Mouse (Mus musculus): Measurements from ENCODE around the gene Fpr1. TPM values are rescaled to one million over a fixed set of nuclear protein-coding genes. Genes with fewer than 3 reads are reported as not detected.
"Not testable (repeated sequence)": the region's sequence is repeated elsewhere in the genome, so short reads cannot be mapped to it uniquely, and the experiment has no call there.

Gene Fpr1
- total RNA-seq, 2 experiments from 2014 or later, result 0.20 TPM; not detected in 1

GRCm38 (mm10) chr17:17855064-17855838 lies 28.5 kb downstream of the Fpr1 start, which contains the start of gene Has1:
Has1 (minus strand) TSS chr17:17855205.
- intact Hi-C loops (cut with DNase I), result no loop called here
- no peak for DNase-seq

DNA sequence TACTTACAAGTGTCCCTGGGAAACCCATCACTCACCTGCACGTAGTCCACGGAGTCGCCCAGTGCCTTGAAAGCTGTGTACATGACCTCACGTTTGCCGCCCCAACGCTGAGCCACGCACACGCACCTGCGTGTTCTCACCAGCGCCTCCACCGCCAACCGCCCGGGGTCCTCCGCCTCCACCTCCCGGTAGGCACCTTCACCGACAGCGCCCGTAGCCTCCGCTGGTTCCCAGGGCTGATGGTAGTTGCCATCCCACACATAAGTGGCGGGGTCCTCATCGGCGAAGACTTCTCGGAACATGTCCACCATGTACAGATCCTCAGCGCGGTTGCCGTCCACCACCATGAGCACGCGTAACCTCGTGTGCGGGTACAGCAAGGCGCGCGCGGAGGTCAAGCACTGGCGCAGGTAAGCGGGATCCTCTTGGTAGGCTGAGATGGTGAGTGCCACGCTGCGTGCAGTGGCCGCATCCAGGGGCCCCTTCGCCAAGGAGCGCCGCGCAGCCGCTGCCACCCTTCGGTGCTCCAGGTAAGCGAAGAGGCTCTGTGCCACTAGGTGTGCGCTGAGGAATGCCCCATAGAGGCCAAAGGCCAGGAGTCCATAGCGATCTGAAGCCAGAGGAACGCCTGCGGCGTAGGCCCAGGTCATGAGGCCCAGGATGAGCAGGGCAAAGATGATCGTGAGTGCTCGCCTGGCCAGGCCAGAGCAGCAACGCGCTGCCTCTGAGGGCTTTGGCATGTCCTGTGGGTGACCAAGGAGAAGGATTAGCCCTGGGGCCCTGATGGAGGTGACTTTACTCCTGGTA lies 33.6 kb downstream of the Fpr1 start:
- no peak for DNase-seq
- intact Hi-C loops (cut with DNase I), result no loop called here

GRCm38 (mm10) chr17:17848988-17849387 lies 34.8 kb downstream of the Fpr1 start:
- intact Hi-C loops (cut with DNase I), result no loop called here

GRCm38 (mm10) chr17:17845187-17846027 lies 38.3 kb downstream of the Fpr1 start:
- intact Hi-C loops (cut with DNase I), result no loop called here
- DNase-seq, result peak in 1 of 2 experiments; percentile 35

More at GRCm38 (mm10) chr17:17848988-17849387, 34.8 kb downstream of the Fpr1 start:
- DNase-seq, result no peak

GRCm38 (mm10) chr17:17844606-17845005 lies 39.1 kb downstream of the Fpr1 start:
- intact Hi-C loops (cut with DNase I); DNase-seq: not testable (repeated sequence)

DNA sequence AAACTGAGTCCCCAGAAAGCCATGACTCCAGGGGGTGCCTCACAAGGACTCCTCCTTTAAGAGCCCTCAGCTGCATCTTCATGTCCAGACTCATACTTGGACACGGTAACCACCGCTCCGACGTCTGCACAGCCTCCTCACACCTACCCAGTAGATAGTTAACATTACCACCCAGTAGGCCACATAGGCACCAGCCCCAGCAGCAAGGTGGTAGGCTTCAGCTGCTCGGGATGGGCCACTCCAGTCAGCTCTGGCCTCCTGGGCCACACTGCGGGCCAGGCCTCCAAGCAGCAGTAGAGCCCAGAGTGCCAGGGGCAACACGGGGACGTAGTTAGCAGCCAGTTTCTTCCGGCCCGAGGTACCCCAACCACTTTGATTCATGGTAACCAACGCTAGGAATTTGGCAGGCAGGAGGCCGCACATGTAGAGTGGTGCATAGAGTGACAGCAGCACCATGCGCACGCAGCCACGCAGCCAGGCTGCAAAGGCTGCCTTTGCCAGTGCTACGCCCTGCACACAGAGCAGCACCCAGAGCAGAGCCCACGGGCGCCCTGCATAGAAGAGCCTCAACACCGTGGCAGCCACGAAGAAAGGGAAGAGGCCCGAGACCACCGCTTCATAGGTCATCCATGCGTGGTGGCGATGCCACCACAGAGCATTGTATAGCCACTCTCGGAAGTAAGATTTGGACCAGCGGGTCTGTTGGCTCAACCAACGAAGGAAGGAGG lies 40.0 kb downstream of the Fpr1 start:
- no peak for DNase-seq
- intact Hi-C loops (cut with DNase I), result no loop called here

DNA sequence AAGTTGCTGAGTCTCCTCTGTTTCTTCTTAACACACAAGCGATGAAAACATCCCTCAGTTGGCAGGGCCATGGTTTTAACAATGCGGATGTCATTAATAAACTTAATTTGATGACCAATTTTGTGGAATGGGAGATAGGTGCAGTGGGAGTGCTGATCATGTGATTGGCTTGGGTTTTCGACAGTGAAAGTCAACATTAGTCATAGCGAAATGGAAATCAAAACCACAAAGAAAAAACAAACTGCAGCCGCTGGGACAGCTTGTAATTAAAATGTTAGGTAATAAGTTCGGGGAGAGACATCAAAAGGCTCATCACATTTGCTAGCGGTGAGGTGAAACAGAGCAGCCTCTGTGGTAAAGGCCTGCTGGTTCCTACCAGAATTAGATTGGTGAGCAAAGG lies 42.9 kb downstream of the Fpr1 start:
- intact Hi-C loops (cut with DNase I), result no loop called here
- no peak for DNase-seq

- intact Hi-C loops (cut with DNase I), result loop anchor here (5.0 to 10.0 kb wide), 4 partner anchors 52 to 464 kb away; partner anchors contain the start of genes Lnpep and Riok2
- DNase-seq, result no peak
These were observed 44.5 kb downstream of the Fpr1 start for GRCm38 (mm10) chr17:17839276-17839675.

DNA sequence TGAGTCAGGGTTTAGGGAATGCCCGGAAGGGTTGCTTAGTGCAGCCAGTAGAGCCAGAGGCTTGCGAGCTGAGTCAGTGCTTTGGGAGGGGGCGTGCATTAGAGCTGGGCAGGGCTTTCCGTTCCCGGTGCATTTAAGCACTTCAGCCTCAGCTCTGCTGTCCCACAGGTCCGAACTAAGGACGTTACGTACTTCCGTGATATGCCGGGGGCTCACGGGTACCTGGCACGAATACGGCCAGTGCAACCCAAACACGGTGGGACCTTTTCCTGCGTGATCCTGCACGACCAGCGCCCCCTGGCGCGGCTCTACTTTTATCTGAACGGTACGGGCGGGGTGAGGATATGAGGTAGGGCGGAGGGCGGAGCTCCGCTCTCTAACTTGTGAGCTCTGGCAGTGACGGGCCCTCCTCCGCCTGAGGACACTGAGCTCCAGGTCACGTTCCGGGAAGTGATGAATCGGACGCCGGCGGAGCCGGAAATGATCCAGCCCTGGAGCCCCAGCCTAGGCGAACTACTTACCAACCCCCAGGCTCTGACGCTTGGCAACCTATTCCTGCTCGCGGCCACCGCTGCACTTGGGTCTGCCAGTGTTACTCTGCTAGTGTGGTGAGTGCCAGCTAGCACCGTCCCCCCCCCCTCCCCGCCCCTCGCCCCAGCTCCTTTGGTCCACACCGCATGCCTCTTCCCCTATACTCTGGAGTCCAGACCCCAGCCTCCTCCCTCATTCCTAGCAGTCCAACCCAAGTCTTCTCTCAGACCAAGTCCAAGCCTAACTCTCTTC lies 45.6 kb downstream of the Fpr1 start:
- peak; percentile 98 for DNase-seq
- intact Hi-C loops (cut with DNase I), result loop anchor here (1.0 to 10.0 kb wide), 6 partner anchors 12 to 463 kb away; partner anchors contain the start of genes Lnpep and Riok2

DNA sequence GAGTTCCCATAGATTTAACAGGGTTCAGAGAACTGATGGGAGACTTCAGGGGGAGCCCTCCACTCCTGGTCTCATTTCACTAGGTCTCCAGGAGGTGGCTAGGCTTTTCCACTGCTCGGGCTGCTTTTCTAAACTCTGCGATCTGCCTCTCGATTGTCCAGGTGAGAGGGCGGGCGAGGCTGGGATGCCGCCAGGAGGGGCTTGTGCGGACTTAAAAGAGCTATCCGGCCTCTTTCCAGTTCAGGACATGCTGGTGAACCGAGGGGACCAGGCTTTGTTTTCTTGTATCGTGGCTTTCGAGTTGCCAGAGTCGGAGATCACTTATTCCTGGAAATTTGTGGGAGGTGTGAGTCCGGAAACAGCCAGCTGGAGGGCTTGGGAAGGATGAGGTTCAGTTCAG lies 46.3 kb downstream of the Fpr1 start:
- intact Hi-C loops (cut with DNase I), result loop anchor here (5.0 to 10.0 kb wide), 4 partner anchors 50 to 463 kb away; partner anchors contain the start of genes Lnpep and Riok2
- DNase-seq, result no peak

GRCm38 (mm10) chr17:17836101-17836500 lies 47.6 kb downstream of the Fpr1 start:
- intact Hi-C loops (cut with DNase I), result loop anchor here (5.0 to 10.0 kb wide), 4 partner anchors 49 to 461 kb away; partner anchors contain the start of genes Lnpep and Riok2
- no peak for DNase-seq

- peak in 1 of 2 experiments; percentile 20 for DNase-seq
- intact Hi-C loops (cut with DNase I), result loop anchor here (5.0 to 10.0 kb wide), 4 partner anchors 48 to 460 kb away; partner anchors contain the start of genes Lnpep and Riok2
These were observed 48.8 kb downstream of the Fpr1 start for GRCm38 (mm10) chr17:17834896-17835295.

DNA sequence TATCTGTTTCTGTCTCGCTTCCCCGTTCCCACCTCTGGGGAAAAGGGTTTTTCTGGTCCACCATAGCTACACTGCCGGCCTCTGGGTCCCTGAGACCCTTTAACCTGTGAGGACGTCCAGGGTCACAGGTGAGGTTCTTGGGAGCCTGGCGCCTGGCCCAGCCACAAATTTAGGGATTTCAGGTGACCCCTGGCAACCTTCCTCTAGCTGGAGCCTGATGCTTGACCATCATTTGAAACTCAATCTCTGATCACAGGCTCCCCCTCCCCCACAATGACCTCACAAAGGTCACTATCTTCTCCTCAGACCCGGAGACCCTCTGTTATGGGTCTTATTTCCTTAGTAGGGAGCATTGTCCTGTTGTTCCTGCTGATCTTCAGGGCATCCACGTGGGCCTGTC lies 53.0 kb downstream of the Fpr1 start:
- intact Hi-C loops (cut with DNase I), result loop anchor here (10.0 kb wide), 2 partner anchors 206 to 456 kb away; partner anchors contain the start of genes Lnpep and Riok2
- no peak for DNase-seq

- DNase-seq, result no peak
- intact Hi-C loops (cut with DNase I), result loop anchor here (10.0 kb wide), 2 partner anchors 205 to 455 kb away; partner anchors contain the start of genes Lnpep and Riok2
These were observed 53.8 kb downstream of the Fpr1 start for GRCm38 (mm10) chr17:17829816-17830535.

- DNase-seq, result no peak
- intact Hi-C loops (cut with DNase I), result no loop called here
These were observed 54.5 kb downstream of the Fpr1 start for GRCm38 (mm10) chr17:17829052-17829785.

DNA sequence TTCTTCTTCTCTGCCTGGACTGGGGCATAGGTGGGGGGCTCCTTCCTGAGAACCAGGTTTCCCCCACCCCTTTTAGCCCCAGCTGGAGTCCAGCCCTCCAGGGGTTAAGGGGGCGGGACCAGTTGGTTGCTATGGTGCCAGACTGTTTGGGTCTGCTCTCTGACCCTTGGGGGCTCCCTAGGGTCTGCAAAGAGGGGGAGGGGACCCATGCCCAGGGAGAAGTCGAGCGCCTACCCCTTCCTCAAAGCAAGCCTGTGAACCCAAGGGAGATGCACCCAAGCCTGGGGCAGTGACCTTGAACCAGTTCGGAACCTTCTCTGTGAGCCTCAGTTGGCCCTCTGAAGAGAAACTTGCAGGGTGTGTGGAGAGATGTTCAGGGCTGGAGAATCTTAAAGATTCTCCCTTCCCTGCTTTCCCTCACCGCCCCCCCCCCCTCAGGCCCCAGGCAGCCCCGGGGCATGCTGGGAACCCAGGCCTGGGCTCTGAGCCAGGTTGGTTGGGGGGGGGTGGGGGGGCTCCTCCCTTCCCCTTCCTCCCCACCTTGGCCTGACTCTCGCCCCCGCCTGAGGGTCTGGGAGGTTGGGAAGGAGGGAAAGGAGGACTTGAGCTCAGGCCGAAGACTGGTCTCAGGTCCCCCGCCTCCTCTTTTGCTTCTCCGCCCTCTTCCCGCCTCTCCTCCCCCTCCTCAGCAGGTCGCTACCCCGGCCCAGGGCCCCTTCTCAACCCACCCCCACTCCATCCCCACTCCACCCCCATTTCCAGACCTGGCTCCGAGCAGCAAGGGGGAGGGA lies 55.4 kb downstream of the Fpr1 start:
- DNase-seq, result peak; percentile 63 to 75
- intact Hi-C loops (cut with DNase I), result no loop called here
